Mouse (Mus musculus) left cerebral cortex, adult 18-20 months (tissue): ENCODE results near the gene Unc45a. TPM values are rescaled to one million over a fixed set of nuclear protein-coding genes. Genes with fewer than 3 reads are reported as not detected.
"Not testable (repeated sequence)": the region's sequence is repeated elsewhere in the genome, so short reads cannot be mapped to it uniquely, and the experiment has no call there.

Experiments
- DNase-seq, 2 experiments: peaks; one replicate each; pipeline ENCODE4 v3.0.0; 2021 to 2022; ENCODE audit warnings: low spot score in 2 of 2, mixed read lengths in 1 of 2
- total RNA-seq, 2 experiments: library from RNA; stranded (reverse); gene quantifications; 2 replicates each; pipeline ENCODE4 v1.2.3; 2021

Unc45a gene
- total RNA-seq, 2 experiments from 2014 or later = 38.0 to 40.4 TPM

DNA sequence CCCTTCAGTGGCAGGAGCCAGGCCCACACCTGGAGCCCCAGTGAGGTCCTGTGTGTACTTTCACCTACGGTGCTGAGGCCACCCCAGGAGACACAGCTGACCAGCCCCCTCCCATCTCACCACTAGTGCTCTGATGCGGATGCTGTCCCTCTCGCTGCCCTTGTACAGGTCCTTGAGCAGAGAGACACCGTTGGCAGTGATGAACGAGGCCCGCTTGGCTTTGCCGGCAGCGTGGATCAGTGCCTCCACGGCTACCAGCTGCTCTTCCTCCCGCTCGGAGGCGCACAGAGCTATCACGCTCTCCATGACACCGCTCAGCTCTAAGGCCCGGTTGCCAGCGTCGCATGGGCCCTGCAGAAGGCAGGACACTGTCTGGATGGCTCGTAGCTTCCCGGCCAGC is 9.4 kb downstream of the Unc45a start:
- no peak for DNase-seq

DNA sequence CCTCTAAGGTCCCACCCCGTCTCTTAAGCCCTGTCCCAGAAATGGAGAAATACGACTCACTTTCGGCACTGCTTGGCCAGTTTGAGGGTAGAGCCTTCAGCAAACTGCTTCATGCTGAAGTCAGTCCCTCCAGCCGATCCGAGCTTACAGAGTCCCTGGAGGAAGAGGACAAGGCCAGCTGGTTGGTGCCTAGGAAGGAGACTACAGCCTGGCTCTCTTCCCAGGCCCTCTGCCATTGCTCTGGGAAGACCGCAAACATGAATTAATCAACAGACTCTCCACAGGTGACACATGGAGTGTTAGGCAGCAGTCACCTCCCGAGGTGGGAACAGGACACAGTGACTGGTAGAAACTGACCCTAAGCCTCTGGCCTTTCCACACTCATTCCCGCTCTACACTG is 10.5 kb downstream of the Unc45a start:
- DNase-seq = no peak

DNA sequence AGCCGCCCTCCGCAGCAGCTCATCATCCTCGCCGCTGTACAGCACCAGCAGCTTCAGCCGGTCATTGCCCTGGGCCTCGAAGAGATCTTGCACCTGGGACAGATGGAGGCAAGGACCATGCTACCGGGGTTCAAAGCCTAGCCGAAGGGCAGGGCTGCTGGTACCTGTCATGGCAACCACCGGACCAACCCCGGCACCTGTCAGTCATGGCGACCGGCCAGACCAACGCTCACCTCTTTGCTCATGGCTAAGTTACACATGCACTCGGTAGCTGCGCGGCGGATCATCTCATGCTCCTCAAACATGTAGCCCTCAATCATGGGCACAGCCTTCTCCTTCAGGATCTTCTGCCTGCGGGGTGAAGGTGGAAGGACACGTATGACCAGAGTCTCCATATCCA is 14.7 kb downstream of the Unc45a start:
- DNase-seq = no peak

DNA sequence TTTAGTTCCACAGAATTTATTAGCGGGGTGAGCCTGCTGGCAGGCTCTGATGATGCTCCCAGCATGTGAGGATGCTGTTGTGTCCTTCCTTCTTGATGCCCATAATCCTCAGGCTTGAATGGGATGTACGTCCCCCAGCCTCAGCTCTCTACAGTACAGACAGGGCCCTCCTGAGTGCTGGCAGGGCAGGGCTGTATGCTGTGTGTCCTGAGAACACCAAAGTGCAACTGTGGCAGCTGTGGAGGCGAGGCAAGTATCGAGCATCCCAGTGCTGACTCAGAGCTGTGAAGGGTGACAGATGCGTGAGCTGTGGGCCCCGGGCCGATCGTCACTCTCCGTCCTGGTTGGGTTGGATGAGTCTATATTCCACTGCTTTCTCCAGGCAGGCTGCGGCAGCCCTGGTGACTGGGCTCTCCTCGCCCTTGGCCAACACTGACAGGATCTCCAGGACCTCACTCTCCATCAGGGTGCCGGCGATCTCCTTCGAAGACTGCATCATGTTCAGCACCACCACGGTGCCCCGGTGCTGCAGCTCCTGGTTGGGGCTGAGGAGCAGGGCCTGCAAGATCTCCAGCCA is 15.4 kb downstream of the Unc45a start:
- DNase-seq = no peak

DNA sequence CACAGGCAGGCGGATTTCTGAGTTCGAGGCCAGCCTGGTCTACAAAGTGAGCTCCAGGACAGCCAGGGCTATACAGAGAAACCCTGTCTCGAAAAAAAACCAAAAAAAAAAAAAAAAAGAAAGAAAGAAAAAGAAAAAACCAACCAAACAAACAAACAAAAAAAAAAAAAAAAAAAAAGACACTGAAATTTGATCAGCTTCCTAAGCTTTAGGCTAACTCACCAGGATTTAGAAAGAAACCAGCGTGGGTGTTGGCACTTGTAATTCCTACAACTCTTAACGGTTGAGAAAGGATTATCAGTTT is 16.0 kb downstream of the Unc45a start:
- DNase-seq = not testable (repeated sequence)

DNA sequence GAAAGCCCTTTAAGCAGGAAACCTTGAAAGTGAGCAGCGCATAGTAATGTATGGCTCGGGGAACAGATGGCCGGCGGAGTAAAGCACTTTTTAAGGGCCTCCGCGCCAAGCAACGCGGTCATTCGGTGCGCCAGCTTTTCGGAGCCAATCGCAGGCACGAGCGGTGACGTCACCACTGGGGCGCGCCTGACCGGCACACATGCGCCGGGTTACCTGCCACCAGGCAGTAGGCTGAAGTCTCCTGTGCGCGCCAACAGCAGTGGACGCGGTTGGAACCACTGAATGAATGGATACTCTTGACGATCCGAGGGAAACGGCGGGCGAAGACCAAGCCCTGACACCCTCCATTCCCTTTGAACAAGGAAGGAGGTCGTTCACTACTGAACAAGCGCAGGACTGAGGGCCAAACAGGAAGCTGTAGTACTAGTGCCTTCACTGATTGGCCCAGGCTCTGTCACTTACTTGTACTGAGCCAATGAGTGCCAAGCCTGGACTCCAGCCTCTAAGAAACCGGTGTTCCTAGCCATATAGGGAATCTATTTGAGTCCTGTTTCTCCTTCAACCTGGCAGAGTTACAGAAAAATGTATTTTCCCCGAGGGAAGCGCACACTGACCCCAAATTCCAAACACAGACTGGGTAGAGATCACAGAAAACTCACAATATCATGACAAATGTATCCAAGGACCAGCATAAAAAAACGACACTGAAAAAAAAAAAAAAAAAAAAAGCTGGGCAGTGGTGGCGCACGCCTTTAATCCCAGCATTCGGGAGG is 16.6 kb downstream of the Unc45a start, which contains the start of gene Rccd1:
TSS of gene Rccd1 (minus strand) at position 412 of the 773 bp plus-strand sequence.
- DNase-seq = peak; percentile 95 to 96

DNA sequence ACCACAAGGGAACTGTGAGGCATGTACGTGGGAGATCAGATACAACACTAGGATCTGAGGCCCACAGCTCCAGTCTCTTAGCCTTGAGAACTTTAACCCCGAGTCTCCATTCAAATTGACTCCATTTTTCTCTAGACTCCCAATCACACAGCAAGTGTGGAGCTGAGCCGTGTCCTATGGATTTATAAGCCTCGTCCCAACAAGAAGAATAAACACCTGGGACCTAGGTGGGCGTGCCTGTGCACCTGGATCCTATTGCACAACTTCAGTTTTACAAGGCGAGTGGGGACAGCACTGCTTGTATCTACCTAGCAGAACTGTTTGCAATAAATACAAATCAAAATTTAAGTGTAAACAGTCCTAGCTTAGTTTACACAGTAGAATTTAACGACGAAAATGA is 17.5 kb downstream of the Unc45a start:
- no peak for DNase-seq

DNA sequence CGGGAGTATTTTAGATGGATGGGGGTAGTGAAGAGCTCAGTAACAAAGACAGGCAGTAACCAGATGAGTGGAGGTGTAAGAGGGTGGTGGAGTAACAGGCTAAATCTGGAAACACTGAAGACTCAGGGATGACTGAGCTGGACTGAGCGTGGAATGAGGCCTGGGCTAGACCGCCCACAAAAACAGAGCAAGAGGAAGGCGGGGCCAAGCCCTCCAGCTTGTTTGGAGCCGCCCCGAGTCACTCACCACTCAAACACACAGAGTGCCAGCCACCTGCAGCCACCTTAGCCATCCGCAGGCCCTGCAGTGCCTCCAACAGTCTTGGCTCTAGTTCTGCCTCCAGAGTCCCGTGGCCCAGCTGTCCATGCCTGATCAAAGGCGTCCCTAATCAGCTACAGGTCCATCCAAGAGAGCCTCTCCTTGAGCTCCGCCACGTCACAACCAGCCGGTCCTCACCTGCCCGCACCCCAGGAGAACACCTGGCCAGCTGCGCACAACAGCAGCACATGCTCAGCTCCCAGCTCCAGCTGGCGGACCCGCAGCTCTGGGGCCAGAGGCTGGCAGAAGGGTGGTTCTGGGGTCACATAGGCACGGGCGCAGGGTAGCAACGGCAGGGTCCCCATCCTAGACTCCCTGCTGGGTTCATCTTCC is 20.8 kb downstream of the Unc45a start:
- DNase-seq = no peak

DNA sequence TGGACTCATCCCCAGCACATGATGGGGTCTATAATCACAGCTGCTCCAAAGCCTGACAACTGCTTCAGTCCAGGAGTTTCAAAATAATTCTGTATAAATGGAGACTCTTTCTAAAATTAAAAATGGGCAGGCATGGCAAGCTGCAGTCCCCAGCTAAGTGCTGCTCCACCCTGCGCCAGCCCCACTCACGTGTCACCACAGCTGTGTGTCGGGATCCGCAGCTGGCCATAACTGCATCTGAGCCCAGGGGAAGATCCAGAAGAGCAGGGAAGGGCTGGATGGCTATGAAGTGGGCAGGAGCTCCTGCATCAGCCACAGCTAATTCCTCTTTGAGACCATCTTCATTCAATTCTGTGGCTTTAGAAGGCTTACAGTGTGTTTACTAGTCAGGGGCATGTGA is 22.1 kb downstream of the Unc45a start:
- no peak for DNase-seq

DNA sequence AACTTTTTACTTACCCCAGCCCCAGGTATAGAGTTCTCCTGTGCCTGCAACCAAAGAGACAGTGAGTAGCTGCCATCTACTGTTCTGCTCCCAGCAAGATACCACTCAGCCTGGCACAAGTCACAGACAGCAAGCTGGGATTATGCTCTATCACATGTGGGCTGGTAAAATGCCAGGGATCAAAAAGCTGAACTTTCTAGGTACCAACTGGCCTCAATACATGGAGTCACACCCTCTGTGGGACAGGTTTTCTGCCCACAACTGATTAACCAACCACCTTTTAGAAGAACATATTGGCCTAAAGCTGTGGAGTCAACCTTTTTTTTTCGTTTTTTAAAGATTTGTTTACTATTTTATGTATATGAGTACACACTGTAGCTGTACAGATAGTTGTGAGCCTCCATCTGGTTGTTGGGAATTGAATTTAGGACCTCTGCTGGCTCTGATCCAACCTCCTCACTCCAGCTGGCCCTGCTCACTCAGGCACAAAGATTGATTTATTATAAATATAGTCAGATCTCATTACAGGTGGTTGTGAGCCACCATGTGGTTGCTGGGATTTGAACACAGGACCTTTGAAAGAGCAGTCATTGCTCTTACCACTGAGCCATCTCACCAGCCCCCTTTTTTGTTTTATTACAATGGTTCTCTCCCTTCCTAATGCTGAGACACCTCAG is 23.2 kb downstream of the Unc45a start:
- DNase-seq = no peak

DNA sequence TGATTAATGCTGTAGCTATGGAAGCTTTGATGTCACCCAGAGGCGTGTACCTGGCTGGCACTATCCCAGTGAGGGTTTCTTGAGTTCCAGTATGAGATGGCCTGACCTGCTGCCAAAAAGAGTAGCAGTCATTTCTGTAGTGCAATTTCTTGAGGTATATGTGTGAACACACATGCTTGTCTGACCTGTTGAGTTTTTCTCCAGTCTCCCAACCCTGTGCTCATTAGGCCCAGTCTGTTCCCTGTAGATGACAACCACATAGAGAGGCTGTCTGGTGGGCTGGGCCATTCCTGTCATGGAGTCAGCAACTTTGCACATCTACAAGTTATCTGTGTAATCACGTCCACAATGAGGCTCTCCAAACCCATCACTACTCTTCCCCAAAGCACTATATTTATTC is 25.1 kb downstream of the Unc45a start:
- DNase-seq = no peak

DNA sequence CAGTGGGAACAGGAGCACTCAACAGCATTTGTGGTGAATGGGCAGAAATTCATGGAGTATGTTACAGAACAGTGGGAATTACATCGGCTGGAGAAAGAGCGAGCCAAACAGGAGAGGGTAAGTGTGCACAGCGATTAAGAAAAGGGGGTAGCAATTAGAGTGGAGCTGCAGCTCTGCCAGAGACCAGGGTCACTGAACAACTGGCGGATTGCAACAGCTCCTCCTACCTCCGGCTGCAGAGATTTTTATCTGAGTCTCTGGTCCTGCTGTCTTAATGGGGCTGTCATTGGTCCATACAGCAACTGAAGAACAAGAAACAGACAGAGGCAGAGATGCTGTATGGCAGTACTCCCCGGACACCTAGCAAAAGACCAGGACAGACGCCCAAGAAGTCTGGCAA is 30.0 kb downstream of the Unc45a start:
- DNase-seq = no peak

DNA sequence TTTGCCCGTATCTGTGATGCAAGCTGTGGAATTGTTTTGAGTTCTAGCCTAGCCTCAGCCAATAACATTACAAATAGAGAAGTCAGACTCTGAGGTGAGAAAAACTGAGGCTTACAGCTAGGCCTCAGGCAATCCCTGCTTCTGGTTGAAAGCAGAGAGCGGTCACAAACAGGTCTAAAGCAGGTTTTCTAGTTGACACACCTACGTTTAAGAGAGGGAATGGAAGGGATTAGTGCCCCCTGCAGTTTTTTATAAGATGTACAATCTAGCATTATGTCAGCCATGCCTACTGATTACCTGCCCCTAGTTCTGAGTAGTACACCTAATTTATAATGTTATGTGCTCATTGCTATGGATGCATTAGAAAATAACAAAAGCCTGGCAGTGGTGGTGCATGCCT is 33.0 kb downstream of the Unc45a start:
- DNase-seq = no peak

DNA sequence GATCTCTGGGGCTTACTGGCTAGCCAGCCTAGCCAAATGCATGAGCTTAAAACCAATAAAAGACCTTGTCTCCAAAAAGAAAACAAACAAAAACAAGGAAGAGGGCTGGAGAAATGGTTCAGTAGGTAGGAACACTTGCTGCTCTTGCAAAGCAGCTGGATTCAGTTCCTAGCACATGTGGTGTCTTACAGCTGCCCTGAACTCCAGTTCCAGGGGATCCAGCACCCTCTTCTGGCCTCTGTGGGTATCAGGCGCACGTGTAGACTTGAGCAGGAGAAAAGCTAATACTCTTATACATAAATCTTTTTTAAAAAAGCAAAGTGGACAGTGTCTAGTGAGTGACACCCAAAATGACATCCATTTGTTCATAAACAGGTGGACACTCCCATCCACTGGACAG is 39.3 kb downstream of the Unc45a start:
- DNase-seq = no peak

DNA sequence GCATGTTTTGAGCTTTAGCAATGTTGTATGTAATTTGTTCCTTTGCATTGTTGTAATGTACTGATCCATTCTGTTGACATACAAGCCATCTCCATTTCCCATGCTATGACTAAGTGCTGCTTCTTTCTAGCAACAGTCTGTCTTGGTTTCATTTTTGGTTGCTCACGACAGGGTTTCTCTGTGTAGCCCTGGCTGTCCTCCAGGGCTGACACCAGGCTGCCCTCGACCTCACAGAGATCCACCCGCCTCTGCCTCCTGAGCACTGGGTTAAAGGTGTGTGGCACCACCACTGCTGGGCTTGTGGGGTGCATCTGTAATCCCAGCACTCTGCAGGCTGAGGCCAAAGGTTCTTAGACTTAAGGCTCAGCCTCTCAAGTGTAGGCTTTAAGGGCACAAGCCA is 41.2 kb downstream of the Unc45a start:
- DNase-seq = no peak

DNA sequence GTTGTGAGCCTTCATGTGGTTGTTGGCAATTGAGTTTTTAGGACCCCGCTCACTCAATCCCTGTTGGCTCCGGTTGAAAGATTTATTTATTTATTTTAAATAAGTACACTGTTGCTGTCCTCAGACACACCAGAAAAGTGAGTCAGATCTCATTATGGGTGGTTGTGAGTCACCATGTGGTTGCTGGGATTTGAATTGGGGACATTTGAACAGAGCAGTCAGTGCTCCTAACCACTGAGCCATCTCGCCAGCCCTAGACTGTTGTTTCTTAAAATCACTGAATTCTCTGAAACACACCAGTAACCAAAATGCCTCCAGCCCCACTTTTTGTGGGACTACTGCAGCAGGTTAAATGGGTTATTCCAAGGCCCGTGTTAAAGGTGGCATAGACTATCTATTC is 42.1 kb downstream of the Unc45a start:
- no peak for DNase-seq

DNA sequence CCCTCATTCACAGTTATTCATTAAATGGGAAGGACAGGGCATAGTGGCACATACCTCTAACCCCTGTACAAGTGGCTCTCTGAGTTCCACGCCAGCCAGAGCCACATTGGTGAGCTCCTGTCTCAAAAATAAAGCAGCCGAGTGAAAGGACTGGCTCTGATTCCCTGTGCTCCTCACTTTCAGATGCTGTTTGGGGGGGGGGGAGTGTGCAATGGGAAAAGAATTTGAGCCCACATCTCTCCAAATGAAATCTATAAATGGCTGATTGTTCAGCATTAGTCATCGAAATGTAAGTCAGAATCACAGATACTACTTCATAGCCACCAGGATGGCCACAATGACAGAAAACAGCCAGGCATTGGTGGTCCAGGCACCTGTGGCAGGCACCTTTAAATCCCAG is 43.8 kb downstream of the Unc45a start:
- DNase-seq = no peak

DNA sequence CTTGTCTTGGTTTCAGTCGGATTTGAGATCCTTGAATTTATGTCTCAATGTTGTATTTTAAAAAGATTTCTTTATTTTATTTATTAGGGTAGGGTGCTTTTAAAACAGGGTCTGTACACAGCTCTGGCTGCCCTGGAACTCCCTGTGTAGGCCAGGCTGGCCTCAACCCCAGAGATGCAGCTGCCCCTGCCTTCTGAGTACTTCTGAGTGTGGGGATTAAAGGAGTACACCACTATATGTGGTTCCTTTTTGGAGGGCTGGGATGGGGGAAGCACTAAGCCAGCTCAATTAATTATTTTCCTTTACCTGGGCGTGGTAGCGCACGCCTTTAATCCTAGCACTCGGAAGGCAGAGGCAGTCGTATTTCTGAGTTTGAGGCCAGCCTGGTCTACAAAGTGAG is 44.3 kb downstream of the Unc45a start:
- DNase-seq = no peak

DNA sequence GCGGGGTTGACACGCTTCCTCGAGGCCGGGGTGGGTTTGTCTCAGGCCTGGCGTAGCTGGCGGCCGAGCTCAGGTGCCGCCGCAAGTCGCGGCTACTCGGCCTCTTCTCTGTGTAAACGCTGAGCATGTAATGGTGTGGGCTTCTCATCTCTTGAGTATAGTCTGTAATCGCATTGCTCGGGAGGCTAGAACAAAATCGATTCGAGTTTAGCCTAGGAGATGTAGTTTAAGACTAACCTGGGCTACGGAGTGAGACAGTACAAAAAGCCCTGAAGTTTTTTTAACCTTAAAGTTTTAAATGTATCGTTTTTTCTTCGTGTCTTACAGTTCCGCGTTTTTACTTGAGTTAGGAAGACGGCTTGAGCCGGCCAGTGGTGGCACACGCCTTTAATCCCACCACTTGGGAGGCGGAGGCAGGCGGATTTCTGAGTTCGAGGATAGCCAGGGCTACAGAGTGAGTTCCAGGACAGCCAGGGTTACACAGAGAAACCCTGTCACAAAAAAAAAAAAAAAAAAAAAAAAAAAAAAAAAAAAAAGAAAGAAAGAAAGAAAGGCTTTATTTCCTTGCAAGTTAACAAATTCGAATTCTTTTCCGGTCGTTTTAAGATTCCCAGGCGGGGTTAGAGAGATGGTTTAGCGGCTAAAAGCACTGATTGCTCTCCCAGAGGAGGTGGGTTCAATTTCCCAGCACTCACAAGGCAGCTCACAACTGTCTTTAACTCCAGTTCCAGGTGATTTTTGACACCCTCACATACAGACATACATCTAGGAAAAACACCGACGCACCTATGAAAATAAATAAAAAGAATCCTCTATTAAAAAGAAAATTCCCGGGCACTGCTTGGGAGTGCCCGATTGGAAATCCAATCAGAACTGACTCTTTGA is 45.8 kb downstream of the Unc45a start:
- DNase-seq = no peak

DNA sequence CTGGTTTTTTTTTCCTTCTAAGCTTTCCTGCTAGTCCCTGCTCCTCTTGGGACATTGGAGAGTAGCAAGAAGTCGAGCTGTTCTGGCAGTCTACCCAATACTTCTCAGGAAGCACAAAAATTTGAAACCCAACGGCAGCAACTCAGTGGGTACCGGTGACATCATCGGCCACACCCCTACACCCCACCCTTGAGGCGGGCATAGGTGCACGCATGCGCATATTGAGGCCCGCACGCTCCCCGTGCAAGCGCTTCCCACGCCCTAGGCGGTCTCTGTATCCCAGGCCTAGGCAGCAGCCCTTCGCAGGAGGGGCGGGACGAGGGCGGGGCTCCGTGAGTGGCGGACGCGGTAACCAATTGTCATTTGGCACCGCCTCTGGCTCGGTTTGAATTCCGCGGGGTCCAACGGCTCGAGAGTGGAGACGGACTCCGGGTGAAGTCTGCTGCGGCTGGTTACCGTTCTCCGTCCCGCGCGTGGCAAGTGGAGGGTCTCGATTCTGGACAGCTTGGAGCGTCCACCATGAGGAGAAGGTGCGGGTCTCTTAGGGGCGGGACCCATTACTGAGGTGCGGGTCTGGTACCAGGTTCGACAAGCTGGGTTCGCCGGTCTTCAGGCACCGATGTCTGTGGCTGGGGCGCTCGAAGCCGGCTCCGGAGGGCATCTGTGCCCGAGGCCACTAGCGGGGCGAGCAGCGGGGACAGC is 46.6 kb downstream of the Unc45a start, which contains the start of gene Prc1:
TSS of gene Prc1 (plus strand) at position 389 of the 702 bp plus-strand sequence.
- peak; percentile 96 to 97 for DNase-seq
